Mouse (Mus musculus) cerebellum, adult 11-12 months (tissue): Measurements from ENCODE around the gene Tmprss3.

Experiments used
- DNase-seq: peaks from one replicate; pipeline ENCODE4 v3.0.0; 2022

Tmprss3 gene

GRCm38 (mm10) chr17:31193360-31193759 lies 5.4 kb downstream of the Tmprss3 start:
- DNase-seq: no peak

GRCm38 (mm10) chr17:31192663-31193062 lies 6.1 kb downstream of the Tmprss3 start:
- DNase-seq: no peak

GRCm38 (mm10) chr17:31191825-31192224 lies 7.0 kb downstream of the Tmprss3 start:
- no peak for DNase-seq

GRCm38 (mm10) chr17:31187370-31187769 lies 11.4 kb downstream of the Tmprss3 start:
- peak; percentile 83 for DNase-seq

GRCm38 (mm10) chr17:31184269-31184990 lies 14.3 kb downstream of the Tmprss3 start:
- DNase-seq: no peak

GRCm38 (mm10) chr17:31183180-31183974 lies 15.4 kb downstream of the Tmprss3 start:
- peak; percentile 45 for DNase-seq

- DNase-seq: no peak
Observed at GRCm38 (mm10) chr17:31181490-31181889, 17.3 kb downstream of the Tmprss3 start.

- DNase-seq: no peak
Observed at GRCm38 (mm10) chr17:31176321-31176720, 22.5 kb downstream of the Tmprss3 start.

- DNase-seq: no peak
Observed at GRCm38 (mm10) chr17:31169796-31170195, 29.0 kb downstream of the Tmprss3 start.

- no peak for DNase-seq
Observed at GRCm38 (mm10) chr17:31165127-31165526, 33.6 kb downstream of the Tmprss3 start, which contains the start of gene Tff1. Gene Tff1, minus strand, starts transcription at chr17:31165277.

- no peak for DNase-seq
Observed at GRCm38 (mm10) chr17:31163821-31164220, 35.0 kb downstream of the Tmprss3 start.

GRCm38 (mm10) chr17:31162607-31163006 lies 36.2 kb downstream of the Tmprss3 start:
- DNase-seq: no peak

- no peak for DNase-seq
Observed at GRCm38 (mm10) chr17:31160291-31160690, 38.5 kb downstream of the Tmprss3 start.

- no peak for DNase-seq
Observed at GRCm38 (mm10) chr17:31157921-31158320, 40.9 kb downstream of the Tmprss3 start.

GRCm38 (mm10) chr17:31153785-31154184 lies 45.0 kb downstream of the Tmprss3 start:
- no peak for DNase-seq

GRCm38 (mm10) chr17:31152966-31153499 lies 45.7 kb downstream of the Tmprss3 start:
- DNase-seq: no peak

- no peak for DNase-seq
Observed at GRCm38 (mm10) chr17:31152512-31152911, 46.3 kb downstream of the Tmprss3 start.

- DNase-seq: no peak
Observed at GRCm38 (mm10) chr17:31145998-31146397, 52.8 kb downstream of the Tmprss3 start.

- DNase-seq: no peak
Observed at GRCm38 (mm10) chr17:31144040-31145037, 54.4 kb downstream of the Tmprss3 start, which contains the start of gene Tff2. Gene Tff2, minus strand, starts transcription at chr17:31144282.

GRCm38 (mm10) chr17:31142116-31142515 lies 56.7 kb downstream of the Tmprss3 start:
- no peak for DNase-seq

GRCm38 (mm10) chr17:31138398-31138797 lies 60.4 kb downstream of the Tmprss3 start:
- peak; percentile 78 for DNase-seq

GRCm38 (mm10) chr17:31136821-31137220 lies 62.0 kb downstream of the Tmprss3 start:
- no peak for DNase-seq
